Mouse (Mus musculus): ENCODE data around the gene Mgst3. TPM values are rescaled to one million over a fixed set of nuclear protein-coding genes. Genes with fewer than 3 reads are reported as not detected.

Gene Mgst3
- 81.0 and 95.5 TPM in 2 replicates for polyA plus RNA-seq (2015; fragmentation: Nextera tagmentation; extraction: Ambion mirVana)

GRCm38 (mm10) chr1:167393683-167394492, at the start of gene Mgst3:
Mgst3 (minus strand) TSS chr1:167393841.

GRCm38 (mm10) chr1:167349815-167350596, 43.6 kb downstream of the Mgst3 start, which contains the start of gene Aldh9a1:
Aldh9a1 (plus strand) TSS chr1:167349991.

Small RNAs within 50 kb of the gene (microRNA-seq; reads per million reads assigned to microRNA genes)
- gene Gm25911: 0 reads per million in 2 experiments

Other genes with a start within 250 kb of the Mgst3 start
- 19.7 and 21.0 TPM in 2 replicates for gene Uck2, start 108.5 kb downstream of the Mgst3 start, polyA plus RNA-seq (2015; fragmentation: Nextera tagmentation; extraction: Ambion mirVana)
- gene Tmco1, start 85.5 kb downstream of the Mgst3 start, polyA plus RNA-seq (2015; fragmentation: Nextera tagmentation; extraction: Ambion mirVana): 55.0 and 64.7 TPM in 2 replicates
- gene Aldh9a1, start 43.9 kb downstream of the Mgst3 start, polyA plus RNA-seq (2015; fragmentation: Nextera tagmentation; extraction: Ambion mirVana): 19.1 and 24.8 TPM in 2 replicates
- 0.11 and 0.33 TPM in 2 replicates for gene Lrrc52, start 72.9 kb upstream of the Mgst3 start, polyA plus RNA-seq (2015; fragmentation: Nextera tagmentation; extraction: Ambion mirVana)
- 54.2 and 62.1 TPM in 2 replicates for gene Rxrg, start 204.5 kb upstream of the Mgst3 start, polyA plus RNA-seq (2015; fragmentation: Nextera tagmentation; extraction: Ambion mirVana)